Mouse (Mus musculus) spleen, adult 12 weeks (tissue): ENCODE results near the gene Casz1.

Experiments used
- DNase-seq: peaks from one replicate; pipeline ENCODE4 v3.0.0; 2022; ENCODE audit warnings: low spot score

Casz1 gene

DNA sequence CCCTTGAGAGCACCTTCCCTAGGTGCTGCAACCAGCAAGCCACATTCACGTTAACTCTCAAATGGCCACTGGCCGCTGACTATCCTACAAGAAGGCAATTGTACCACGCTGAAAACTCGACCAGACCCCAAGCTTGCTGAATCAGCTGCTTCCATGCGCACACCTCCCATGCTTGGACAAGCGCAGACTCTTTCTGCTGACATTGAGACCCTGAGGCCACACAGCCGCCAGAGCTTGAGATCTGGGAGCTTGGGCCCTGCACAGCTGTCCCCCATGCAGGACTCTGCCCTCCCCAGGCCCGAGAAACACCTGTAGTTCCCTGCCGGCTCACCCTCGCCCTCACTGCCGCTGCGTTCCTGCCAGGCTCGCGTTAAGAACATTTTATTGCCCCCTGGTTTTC is 168.5 kb downstream of the Casz1 start:
- DNase-seq, result no peak

DNA sequence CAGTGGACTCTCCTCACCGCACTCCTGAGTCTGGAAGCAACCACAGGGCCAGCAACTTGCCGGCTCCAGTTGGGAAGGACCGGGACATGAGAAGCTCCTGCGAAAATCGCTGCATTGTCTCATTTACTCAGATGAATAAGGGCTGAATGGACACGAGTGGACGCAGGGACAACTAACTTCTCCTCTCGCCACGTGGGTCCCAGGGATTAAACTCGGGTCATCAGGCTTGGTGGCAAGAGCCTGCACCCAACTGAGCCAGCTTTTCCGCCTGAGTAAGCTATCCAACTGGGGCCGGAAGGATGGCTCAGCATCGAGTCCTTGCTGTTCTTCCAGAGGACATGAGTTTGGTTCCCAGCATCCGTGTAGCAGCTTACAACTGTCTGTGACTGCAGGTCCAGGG is 169.2 kb downstream of the Casz1 start:
- DNase-seq, result no peak

GRCm38 (mm10) chr4:148974833-148975232 is 170.6 kb downstream of the Casz1 start:
- DNase-seq, result no peak

GRCm38 (mm10) chr4:148978221-148978855 is 174.1 kb downstream of the Casz1 start:
- DNase-seq, result no peak

GRCm38 (mm10) chr4:148978926-148979325 is 174.7 kb downstream of the Casz1 start:
- DNase-seq, result no peak

DNA sequence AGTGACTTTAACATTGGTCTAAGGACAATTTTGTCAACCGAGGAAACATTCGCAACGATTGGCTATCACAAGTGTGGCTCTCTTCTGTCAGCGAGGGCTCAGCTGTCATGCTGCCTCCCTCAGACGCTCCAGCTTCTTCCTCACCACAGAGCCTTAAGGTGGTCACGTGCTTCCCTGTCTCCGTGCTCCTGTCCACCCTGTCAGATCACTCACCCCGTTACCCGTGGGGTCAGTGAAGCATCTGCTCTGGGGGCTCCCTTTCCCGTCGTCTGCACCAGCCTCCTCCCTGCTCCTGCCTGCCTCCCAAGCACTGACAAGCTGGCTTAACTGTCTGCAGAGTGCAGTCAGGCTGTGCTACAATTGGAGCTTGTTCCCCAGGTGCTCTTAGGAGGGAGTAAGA is 175.6 kb downstream of the Casz1 start:
- DNase-seq, result no peak

- no peak for DNase-seq
Observed at GRCm38 (mm10) chr4:148982274-148982673, 178.0 kb downstream of the Casz1 start.

DNA sequence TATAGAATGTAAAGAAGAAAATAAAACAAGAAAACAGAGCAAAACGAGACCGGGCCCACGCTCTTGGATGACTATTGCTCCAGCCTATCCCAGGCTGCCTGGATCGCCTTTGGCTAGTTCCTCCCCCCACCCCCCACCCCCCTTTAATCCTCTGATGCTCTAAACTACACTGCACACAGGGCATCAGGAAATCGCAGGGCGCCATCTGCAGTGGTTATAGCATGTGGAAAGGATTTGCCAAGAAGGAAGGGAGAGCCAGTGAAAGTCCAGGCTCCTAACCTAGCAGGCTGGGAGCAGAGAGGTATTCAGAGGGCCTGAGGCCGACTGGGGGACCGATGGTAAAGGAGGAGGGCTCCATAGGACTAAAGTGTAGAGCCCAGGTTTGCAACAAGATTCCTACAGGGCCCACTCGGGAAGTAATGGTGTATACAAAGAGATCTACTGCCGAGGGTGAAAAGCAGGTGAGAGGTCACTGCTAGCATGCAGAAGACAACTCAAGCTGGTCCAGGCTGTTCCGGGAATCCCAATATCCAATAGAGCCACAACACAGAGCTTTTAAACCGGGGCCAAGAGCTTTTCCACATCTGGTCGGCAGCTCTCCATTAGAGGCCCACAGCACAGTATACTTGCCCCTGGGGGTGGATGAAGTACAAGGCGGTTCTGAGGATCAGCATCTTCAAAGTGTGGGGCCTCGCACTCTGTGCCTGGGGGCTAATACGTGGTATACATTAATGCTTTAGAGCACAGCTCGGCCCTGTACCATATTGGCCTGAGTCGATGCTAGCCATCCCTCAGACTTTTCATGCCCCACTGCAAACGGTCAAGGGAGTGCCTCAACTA is 180.7 kb downstream of the Casz1 start:
- no peak for DNase-seq

- no peak for DNase-seq
Observed at GRCm38 (mm10) chr4:148985541-148986476, 181.6 kb downstream of the Casz1 start.

GRCm38 (mm10) chr4:148990038-148990437 is 185.8 kb downstream of the Casz1 start:
- no peak for DNase-seq

- DNase-seq, result no peak
Observed at GRCm38 (mm10) chr4:148993948-148994347, 189.7 kb downstream of the Casz1 start.

GRCm38 (mm10) chr4:149000746-149001145 is 196.5 kb downstream of the Casz1 start:
- no peak for DNase-seq

DNA sequence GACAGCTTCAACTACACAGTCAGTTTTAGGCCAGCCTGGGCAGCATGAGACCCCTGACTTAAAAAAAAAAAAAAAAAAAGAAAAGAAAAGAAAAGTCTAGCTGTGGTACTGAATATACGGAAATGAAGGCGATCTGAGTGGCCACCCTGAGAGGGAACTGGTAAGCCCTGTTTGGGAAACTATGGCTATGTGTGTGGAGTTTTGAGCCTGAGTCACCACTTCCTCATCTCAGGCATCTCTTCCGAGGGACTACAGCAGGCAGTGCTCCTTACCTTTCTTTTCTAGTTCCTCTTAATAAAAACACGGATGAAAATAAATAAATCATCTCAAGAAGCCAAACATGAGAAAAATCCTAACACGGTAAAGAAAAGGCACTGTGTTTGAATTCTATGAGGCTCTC is 197.3 kb downstream of the Casz1 start:
- DNase-seq, result no peak

DNA sequence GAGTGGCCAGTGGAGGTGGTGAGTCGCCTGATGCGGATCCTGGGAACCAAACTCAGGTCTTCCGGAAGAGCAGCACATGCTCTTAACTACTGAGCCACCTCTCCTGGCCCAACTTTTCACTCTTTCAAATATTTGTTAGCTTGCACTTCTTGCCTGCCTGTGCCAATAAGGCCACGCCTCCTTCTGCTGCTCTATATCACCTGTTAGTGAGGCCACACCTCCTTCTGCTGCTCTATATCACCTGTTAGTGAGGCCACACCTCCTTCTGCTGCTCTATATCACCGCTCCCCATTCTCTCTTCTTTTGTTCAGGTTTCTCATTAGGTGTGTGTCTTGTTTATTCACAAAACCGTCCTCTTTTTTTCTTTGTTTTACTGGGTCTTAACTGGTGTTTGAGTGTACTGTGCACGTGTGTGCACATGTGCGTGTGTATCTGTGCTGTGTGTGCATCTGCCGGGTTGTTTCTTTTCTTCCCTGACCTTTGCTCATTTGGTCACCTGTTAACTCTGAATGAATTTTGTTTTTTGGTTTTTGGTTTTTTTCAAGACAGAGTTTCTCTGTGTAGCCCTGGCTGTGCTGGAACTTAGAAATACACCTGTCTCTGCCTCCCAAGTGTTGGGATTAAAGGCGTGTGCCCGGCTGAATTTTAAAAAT is 198.3 kb downstream of the Casz1 start:
- DNase-seq, result no peak
